Mouse (Mus musculus): ENCODE measurements around the gene Cfap221.

Gene Cfap221

DNA sequence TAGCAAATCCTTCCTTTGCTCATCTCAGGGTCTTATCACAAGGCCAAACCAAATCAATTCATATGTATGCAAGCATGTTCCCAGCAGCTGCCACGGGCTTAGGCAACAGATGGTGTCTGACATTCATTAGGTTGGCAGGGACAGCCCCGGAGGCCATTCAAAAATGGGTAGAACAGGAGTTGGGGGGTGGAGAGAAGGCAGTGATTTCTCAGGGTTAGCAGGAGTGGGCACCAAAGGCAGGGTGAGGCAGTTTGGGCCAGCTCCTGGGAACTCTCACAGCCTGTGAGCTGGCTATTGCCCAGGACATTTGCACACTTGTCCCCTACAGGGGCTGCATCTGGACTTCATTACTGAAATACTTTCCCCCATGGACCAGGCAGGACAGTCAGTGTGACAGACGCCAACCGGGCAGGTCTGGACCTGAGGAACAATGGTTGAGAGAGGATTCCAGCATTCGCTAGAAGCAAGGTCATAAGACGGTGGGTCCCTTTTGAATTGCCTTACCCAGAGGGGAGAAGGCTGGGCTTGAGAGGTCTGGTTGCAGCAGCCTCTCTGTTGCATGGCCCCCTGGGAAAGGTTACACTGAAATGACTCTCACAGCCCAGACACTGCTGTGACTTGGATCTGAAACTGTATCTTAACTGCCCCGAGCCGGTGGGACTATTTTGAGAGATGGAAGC, 94.3 kb downstream of the Cfap221 start:
- DNase-seq, result peak; percentile 66 to 70

GRCm38 (mm10) chr1:119899195-119900123, 97.6 kb downstream of the Cfap221 start:
- no peak for DNase-seq

DNA sequence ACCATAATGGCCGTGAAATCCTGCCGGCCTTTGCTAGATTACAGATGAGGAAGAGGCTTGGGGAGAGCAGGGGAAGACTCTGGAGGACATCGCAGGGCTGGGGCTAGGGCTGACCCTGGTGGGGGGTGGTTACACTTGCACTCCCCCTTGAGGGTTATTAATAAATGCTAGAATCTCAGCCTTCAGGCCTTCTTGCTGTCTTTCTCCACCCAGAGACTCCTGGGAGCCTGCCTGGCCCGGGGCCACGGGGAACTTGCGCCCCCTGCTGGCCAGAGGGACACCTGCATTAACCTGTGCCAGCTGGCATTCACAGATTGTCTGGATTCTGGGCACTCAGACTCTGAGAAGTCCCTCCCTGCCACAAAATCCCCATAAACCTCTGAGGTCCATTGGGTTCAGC, 102.1 kb downstream of the Cfap221 start:
- DNase-seq, result peak; percentile 76 to 82

GRCm38 (mm10) chr1:119893600-119893999, 103.4 kb downstream of the Cfap221 start:
- no peak for DNase-seq

GRCm38 (mm10) chr1:119892933-119893332, 104.1 kb downstream of the Cfap221 start:
- no peak for DNase-seq

GRCm38 (mm10) chr1:119891865-119892264, 105.2 kb downstream of the Cfap221 start:
- DNase-seq, result peak; percentile 38 to 54

GRCm38 (mm10) chr1:119891149-119891548, 105.9 kb downstream of the Cfap221 start:
- no peak for DNase-seq

GRCm38 (mm10) chr1:119889347-119889746, 107.7 kb downstream of the Cfap221 start:
- no peak for DNase-seq

- no peak for DNase-seq
These were observed 110.7 kb downstream of the Cfap221 start for GRCm38 (mm10) chr1:119886320-119886719.

GRCm38 (mm10) chr1:119884272-119884671, 112.8 kb downstream of the Cfap221 start:
- DNase-seq, result peak; percentile 30 to 54

GRCm38 (mm10) chr1:119878909-119879308, 118.1 kb downstream of the Cfap221 start:
- peak in 1 of 2 experiments; percentile 41 for DNase-seq

DNA sequence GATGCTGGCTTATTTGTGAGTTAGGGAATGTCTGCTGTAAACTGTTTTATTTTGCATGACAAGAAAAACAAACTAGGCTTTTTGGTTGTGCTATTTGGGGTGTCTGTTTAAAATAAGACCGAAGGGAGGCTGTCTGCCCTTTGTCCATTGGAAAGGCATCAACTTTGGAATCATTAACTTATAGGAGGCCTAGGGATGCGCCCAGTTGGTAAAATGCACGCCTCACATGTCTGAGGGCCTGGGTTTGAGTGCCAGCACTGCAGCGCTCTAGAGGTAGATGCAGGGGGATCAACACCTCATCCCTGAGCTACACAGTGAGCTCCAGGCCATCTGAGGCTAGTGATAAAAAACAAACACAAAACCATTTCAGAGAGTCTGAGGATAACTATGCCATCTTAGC, 119.6 kb downstream of the Cfap221 start:
- DNase-seq, result no peak

Measured in cerebellum, postnatal 25 days (tissue).